Mouse (Mus musculus) bone marrow macrophage, adult 2 months (primary cell): ENCODE results near the gene Ormdl1. TPM values are rescaled to one million over a fixed set of nuclear protein-coding genes. Genes with fewer than 3 reads are reported as not detected.
"Not testable (repeated sequence)": the region's sequence is repeated elsewhere in the genome, so short reads cannot be mapped to it uniquely, and the experiment has no call there.

ENCODE experiments used
- H3K27ac ChIP-seq: 2 replicates; pipeline ENCODE4 v1.5.1; 2012; ENCODE audit warnings: low read depth, low read length; ENCODE audit not compliant: insufficient read depth
- H3K4me1 ChIP-seq: 2 replicates; pipeline ENCODE4 v1.6.1; 2012; ENCODE audit warnings: low read length; ENCODE audit not compliant: control insufficient read depth, insufficient read depth
- H3K4me3 ChIP-seq: 2 replicates; pipeline ENCODE4 v1.5.1; 2012; ENCODE audit warnings: mild to moderate bottlenecking, low read length, moderate library complexity; ENCODE audit not compliant: insufficient read depth
- CTCF ChIP-seq: IDR thresholded peaks from 2 replicates; pipeline ENCODE4 v1.5.1; 2012; ENCODE audit warnings: low read depth, mild to moderate bottlenecking, low read length, moderate library complexity
- POLR2A ChIP-seq: IDR thresholded peaks from 2 replicates; pipeline ENCODE4 v1.6.1; 2012; ENCODE audit warnings: mild to moderate bottlenecking, low read depth, low read length, borderline replicate concordance
- polyA plus RNA-seq: library from polyadenylated mRNA; stranded (reverse); fragments of >200 nt; gene quantifications from 2 replicates; pipeline ENCODE4 v1.2.4, GENCODE M21; 2012; ENCODE audit not compliant: missing spikeins, insufficient read depth, insufficient read length

Ormdl1 gene
- polyA plus RNA-seq, 1 experiment, result 27.5 TPM

GRCm38 (mm10) chr1:53324277-53324676, 27.4 kb downstream of the Ormdl1 start:
- H3K27ac ChIP-seq, result no peak overlapping the region
- TF ChIP-seq POLR2A (no peak), CTCF (no peak)
- H3K4me1 ChIP-seq, result no peaks in the 10 kb centered on the region
- H3K4me3 ChIP-seq, result no peak overlapping the region

- Histone ChIP-seq H3K27ac (no peak overlapping the region), H3K4me1 (no peaks in the 10 kb centered on the region), H3K4me3 (no peak overlapping the region)
- TF ChIP-seq CTCF (no peak), POLR2A (no peak)
Measured at GRCm38 (mm10) chr1:53324827-53325494, 28.1 kb downstream of the Ormdl1 start.

- not testable (repeated sequence) for H3K4me1 ChIP-seq, H3K4me3 ChIP-seq
Measured at GRCm38 (mm10) chr1:53333527-53333926, 36.6 kb downstream of the Ormdl1 start.

GRCm38 (mm10) chr1:53335465-53335864, 38.6 kb downstream of the Ormdl1 start:
- H3K4me1 ChIP-seq, result no peaks in the 10 kb centered on the region
- H3K4me3 ChIP-seq, result no peak overlapping the region
- no peak overlapping the region for H3K27ac ChIP-seq
- TF ChIP-seq POLR2A (no peak), CTCF (no peak)

More at GRCm38 (mm10) chr1:53333527-53333926, 36.6 kb downstream of the Ormdl1 start:
- H3K27ac ChIP-seq, result not testable (repeated sequence)

GRCm38 (mm10) chr1:53337403-53337802, 40.5 kb downstream of the Ormdl1 start:
- H3K4me1 ChIP-seq, H3K27ac ChIP-seq, H3K4me3 ChIP-seq: not testable (repeated sequence)

GRCm38 (mm10) chr1:53341071-53341470, 44.2 kb downstream of the Ormdl1 start:
- Histone ChIP-seq H3K27ac (no peak overlapping the region), H3K4me3 (no peak overlapping the region), H3K4me1 (no peaks in the 10 kb centered on the region)
- TF ChIP-seq POLR2A, result no peak
- no peak for TF ChIP-seq CTCF

GRCm38 (mm10) chr1:53352327-53353261, 55.7 kb downstream of the Ormdl1 start, which contains the start of the genes Asdurf, Gm28551 and Asnsd1:
Gene Asdurf (minus strand): TSS chr1:53352619.
Gene Gm28551 (minus strand): TSS chr1:53352667.
Gene Asnsd1 (minus strand): TSS chr1:53352752.
- Histone ChIP-seq H3K4me3 (peak within 1 kb of the TSS; percentile 71), H3K4me1 (no peaks in the 10 kb centered on the region), H3K27ac (peak within 1 kb of the TSS; percentile 51)
- TF ChIP-seq POLR2A (no peak), CTCF (no peak)

- no peak overlapping the region for H3K27ac ChIP-seq
- H3K4me3 ChIP-seq, result no peak overlapping the region
- TF ChIP-seq POLR2A (no peak), CTCF (no peak)
- no peaks in the 10 kb centered on the region for H3K4me1 ChIP-seq
Measured at GRCm38 (mm10) chr1:53358988-53359387, 62.1 kb downstream of the Ormdl1 start.

Other genes starting within 250 kb of the Ormdl1 start
- not detected in 2 replicates for gene Mstn, start 235.5 kb upstream of the Ormdl1 start, polyA plus RNA-seq
- gene 1700019A02Rik, start 109.5 kb upstream of the Ormdl1 start, polyA plus RNA-seq, result not detected in 2 replicates
- gene Pms1, start 77 bp upstream of the Ormdl1 start, polyA plus RNA-seq, result 4.8 and 5.2 TPM in 2 replicates
- gene Gm28778, start within 50 bp of the Ormdl1 start, polyA plus RNA-seq, result not detected in 2 replicates
- 6.9 and 9.4 TPM in 2 replicates for gene Osgepl1, start 16.5 kb downstream of the Ormdl1 start, polyA plus RNA-seq
- 15.4 TPM in 1 of 2 replicates, not detected in the other for gene Asdurf, start 55.5 kb downstream of the Ormdl1 start, polyA plus RNA-seq
- not detected in 2 replicates for gene Gm28551, start 55.6 kb downstream of the Ormdl1 start, polyA plus RNA-seq
- 56.5 and 70.1 TPM in 2 replicates for gene Asnsd1, start 55.7 kb downstream of the Ormdl1 start, polyA plus RNA-seq